Mouse (Mus musculus) layer of hippocampus, adult 2 months (tissue): ENCODE results near the gene Lrp8. TPM values are rescaled to one million over a fixed set of nuclear protein-coding genes. Genes with fewer than 3 reads are reported as not detected.

Experiments
- DNase-seq, 2 experiments: peaks; one replicate each; pipeline ENCODE4 v3.0.0; 2022; ENCODE audit warnings: low spot score in 2 of 2
- H3K27ac ChIP-seq: fragments of 200-600 bp; 2 replicates; pipeline ENCODE4 v1.8.1; 2022
- H3K4me3 ChIP-seq: fragments of 200-600 bp; 2 replicates; pipeline ENCODE4 v1.8.1; 2022; ENCODE audit warnings: mild to moderate bottlenecking
- CTCF ChIP-seq: fragments of 200-600 bp; conservative IDR thresholded peaks from 2 replicates; pipeline ENCODE4 v1.8.1; 2022; ENCODE audit warnings: antibody characterized with exemption, mild to moderate bottlenecking, moderate library complexity
- total RNA-seq, 2 experiments: library from RNA; stranded (reverse); gene quantifications; 2 replicates each; pipeline ENCODE4 v1.2.3; 2021

Gene Lrp8
- total RNA-seq, 2 experiments from 2014 or later = 84.3 to 98.5 TPM

GRCm38 (mm10) chr4:107921952-107922351 is 119.9 kb downstream of the Lrp8 start:
- no peak for TF ChIP-seq CTCF
- H3K27ac ChIP-seq = no peak overlapping the region; the same call in 1 of the 2 replicates
- DNase-seq = no peak
- H3K4me3 ChIP-seq = no peak overlapping the region

- Histone ChIP-seq H3K4me3 (peak within 1 kb of the TSS; percentile 65), H3K27ac (peak within 1 kb of the TSS; percentile 86)
- peak; percentile 51 to 73 for DNase-seq
- peak; percentile 45 for TF ChIP-seq CTCF
Observed at GRCm38 (mm10) chr4:107923145-107923802, 121.2 kb downstream of the Lrp8 start, which contains the start of gene Cpt2. Cpt2 (minus strand) TSS chr4:107923610.

- no peak for DNase-seq
- Histone ChIP-seq H3K27ac (no peak overlapping the region), H3K4me3 (peak overlapping the region; percentile 65)
- TF ChIP-seq CTCF = no peak
Observed at GRCm38 (mm10) chr4:107923803-107924194, 121.7 kb downstream of the Lrp8 start.

Other genes starting within 250 kb of the Lrp8 start
- gene Dmrtb1, start 118.0 kb upstream of the Lrp8 start, total RNA-seq = under 1 TPM; 0.27 to 0.49 TPM
- 10 to 100 TPM; 35.4 to 40.0 TPM for gene Magoh, start 77.5 kb downstream of the Lrp8 start, total RNA-seq
- gene 0610037L13Rik, start 87.6 kb downstream of the Lrp8 start, total RNA-seq = 10 to 100 TPM; 69.2 to 74.3 TPM
- gene Cpt2, start 121.3 kb downstream of the Lrp8 start, total RNA-seq = 1 to 10 TPM; 6.6 to 8.5 TPM
- not detected for gene Slc1a7, start 166.1 kb downstream of the Lrp8 start, total RNA-seq